Mouse (Mus musculus): Measurements from ENCODE around the gene Sf3b1. TPM values are rescaled to one million over a fixed set of nuclear protein-coding genes. Genes with fewer than 3 reads are reported as not detected.

The Sf3b1 gene
- total RNA-seq, 1 experiment: 164 TPM

DNA sequence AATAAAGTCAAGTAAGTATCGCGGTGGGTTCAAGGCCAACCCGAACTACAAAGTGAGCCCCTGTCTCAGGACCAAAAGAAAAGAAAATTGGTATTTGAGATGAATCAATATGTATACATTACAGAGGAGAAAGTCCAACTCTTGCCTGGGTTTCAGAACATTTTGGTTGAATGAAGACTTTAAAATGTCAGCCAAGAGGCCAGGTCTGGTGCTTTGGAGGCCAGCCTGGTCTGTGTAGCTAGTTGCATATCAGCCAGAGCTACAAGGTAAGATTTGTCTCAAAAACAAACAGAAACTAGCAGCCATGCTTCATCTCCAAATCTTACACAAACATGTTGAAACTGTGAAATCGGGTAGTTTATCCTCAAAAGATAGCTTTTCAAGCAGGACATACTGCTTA is 26.3 kb upstream of the Sf3b1 start:
- in situ Hi-C loops (cut with MboI; ENCODE audit: low sequenced_read_pairs in 2 of 2, unreplicated experiment in 2 of 2): no loop called here
- no peak overlapping the region for H3K9ac ChIP-seq (ENCODE audit: insufficient read depth, low read depth, low read length, poor library complexity, severe bottlenecking)
- H3K4me3 ChIP-seq (ENCODE audit: insufficient read depth in 1 of 2, low read depth in 1 of 2, low read length in 2 of 2, poor library complexity in 1 of 2, severe bottlenecking in 1 of 2): peak overlapping the region; percentile 86 to 94; a peak in 3 of 4 replicates

DNA sequence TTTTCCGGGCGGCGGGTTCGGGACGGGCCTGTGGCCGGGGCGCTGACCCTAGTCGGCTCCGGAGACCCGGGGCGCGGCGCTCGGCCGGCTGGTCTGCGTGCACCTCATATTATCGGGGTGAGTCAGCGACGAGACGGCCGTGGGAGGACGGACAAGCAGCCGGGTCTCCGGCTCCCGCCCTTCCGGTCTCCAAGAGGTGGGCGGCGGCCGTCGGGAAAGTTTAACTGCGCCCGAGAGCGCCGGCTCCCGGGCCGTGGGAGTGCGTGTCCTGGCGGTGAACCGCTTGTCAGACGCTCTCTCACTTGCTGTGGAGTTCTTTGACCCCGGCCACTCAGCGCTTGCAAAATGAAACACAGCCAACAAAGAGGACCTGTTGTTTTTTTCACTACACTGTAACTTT is 25.7 kb upstream of the Sf3b1 start:
- in situ Hi-C loops (cut with MboI; ENCODE audit: low sequenced_read_pairs in 2 of 2, unreplicated experiment in 2 of 2): no loop called here
- no peak for DNase-seq (ENCODE audit: low read depth, low spot score)
- H3K27ac ChIP-seq (ENCODE audit: insufficient read depth, low read depth, low read length, poor library complexity, severe bottlenecking): no peak overlapping the region
- no peaks in the 10 kb centered on the region for H3K9me3 ChIP-seq (ENCODE audit: control insufficient read depth, insufficient read depth, low read depth, low read length)
- no peaks in the 10 kb centered on the region for H3K36me3 ChIP-seq (ENCODE audit: control insufficient read depth, insufficient read depth, low read length, poor library complexity, severe bottlenecking)
- TF ChIP-seq ZNF384 (IDR thresholded peaks at IDR 0.05; ENCODE audit: low read depth, low read length): no peak
- TF ChIP-seq MAFK (IDR thresholded peaks at IDR 0.05; ENCODE audit: insufficient read depth, low read depth, low read length): no peak
- TF ChIP-seq ZC3H11A (IDR thresholded peaks at IDR 0.05; ENCODE audit: borderline replicate concordance, low read depth, low read length): no peak
- TF ChIP-seq HCFC1 (IDR thresholded peaks at IDR 0.05; ENCODE audit: borderline replicate concordance, insufficient read depth, low read length): no peak
- TF ChIP-seq CHD2 (IDR thresholded peaks at IDR 0.05; ENCODE audit: low read depth, low read length): no peak
- peak overlapping the region; percentile 89 for H3K9ac ChIP-seq (ENCODE audit: insufficient read depth, low read depth, low read length, poor library complexity, severe bottlenecking)
- H3K4me1 ChIP-seq (ENCODE audit: control insufficient read depth in 2 of 2, insufficient read depth in 2 of 2, low read length in 2 of 2, poor library complexity in 1 of 2): peaks cover 4 to 6% of the 10 kb centered on the region in 2 experiments; a peak in 3 of 4 replicates
- H3K4me3 ChIP-seq (ENCODE audit: insufficient read depth in 1 of 2, low read depth in 1 of 2, low read length in 2 of 2, poor library complexity in 1 of 2, severe bottlenecking in 1 of 2): peak overlapping the region; percentile 86 to 94

More for the DNA sequence above, 26.3 kb upstream of the Sf3b1 start:
- H3K9me3 ChIP-seq (ENCODE audit: control insufficient read depth, insufficient read depth, low read depth, low read length): no peaks in the 10 kb centered on the region
- peaks cover 6% of the 10 kb centered on the region in 2 experiments for H3K4me1 ChIP-seq (ENCODE audit: control insufficient read depth in 2 of 2, insufficient read depth in 2 of 2, low read length in 2 of 2, poor library complexity in 1 of 2)
- DNase-seq (ENCODE audit: low read depth, low spot score): no peak
- H3K27ac ChIP-seq (ENCODE audit: insufficient read depth, low read depth, low read length, poor library complexity, severe bottlenecking): no peak overlapping the region
- TF ChIP-seq CHD2 (IDR thresholded peaks at IDR 0.05; ENCODE audit: low read depth, low read length): no peak
- no peak for TF ChIP-seq HCFC1 (IDR thresholded peaks at IDR 0.05; ENCODE audit: borderline replicate concordance, insufficient read depth, low read length)
- no peak for TF ChIP-seq MAFK (IDR thresholded peaks at IDR 0.05; ENCODE audit: insufficient read depth, low read depth, low read length)
- TF ChIP-seq ZNF384 (IDR thresholded peaks at IDR 0.05; ENCODE audit: low read depth, low read length): no peak
- no peak for TF ChIP-seq ZC3H11A (IDR thresholded peaks at IDR 0.05; ENCODE audit: borderline replicate concordance, low read depth, low read length)
- H3K36me3 ChIP-seq (ENCODE audit: control insufficient read depth, insufficient read depth, low read length, poor library complexity, severe bottlenecking): no peaks in the 10 kb centered on the region

DNA sequence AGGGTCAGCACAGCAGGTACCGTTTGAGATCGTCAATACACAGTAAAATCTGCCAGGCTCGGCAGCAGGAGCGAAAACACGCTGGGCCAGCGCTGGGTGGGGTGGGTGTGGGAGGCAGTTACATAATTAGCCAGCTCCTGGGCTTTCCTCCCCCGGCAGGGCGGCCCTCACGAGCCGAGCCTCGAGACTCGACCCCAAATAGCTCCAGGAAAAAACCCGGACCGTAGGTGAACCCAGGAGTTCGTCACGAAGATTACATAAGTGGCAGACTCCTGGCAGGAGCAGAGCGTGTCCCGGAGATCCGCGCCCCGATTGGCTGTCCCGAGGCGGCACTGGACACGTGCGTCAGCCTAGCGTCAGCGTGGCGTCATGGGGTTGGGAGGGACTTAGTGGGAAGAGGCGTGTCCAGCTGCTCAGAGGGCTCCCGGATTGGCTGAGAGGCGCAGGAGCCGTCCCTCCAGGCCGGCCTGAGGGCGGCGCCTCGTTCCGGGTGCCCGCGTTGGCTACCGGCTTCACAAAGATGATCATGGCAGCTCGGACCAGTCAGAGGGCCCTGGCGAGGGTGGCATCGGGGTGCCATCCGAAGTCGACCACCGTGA is 25.2 kb upstream of the Sf3b1 start, which contains the start of gene Coq10b:
Gene Coq10b (plus strand): TSS at position 416 of the 599 bp plus-strand sequence.
- in situ Hi-C loops (cut with MboI; ENCODE audit: low sequenced_read_pairs in 2 of 2, unreplicated experiment in 2 of 2): no loop called here
- Histone ChIP-seq H3K4me3 (ENCODE audit: insufficient read depth in 1 of 2, low read depth in 1 of 2, low read length in 2 of 2, poor library complexity in 1 of 2, severe bottlenecking in 1 of 2) (peak within 1 kb of the TSS; percentile 86 to 94), H3K9ac (ENCODE audit: insufficient read depth, low read depth, low read length, poor library complexity, severe bottlenecking) (peak within 1 kb of the TSS; percentile 89), H3K36me3 (ENCODE audit: control insufficient read depth, insufficient read depth, low read length, poor library complexity, severe bottlenecking) (no peaks in the 10 kb centered on the region), H3K27ac (ENCODE audit: insufficient read depth, low read depth, low read length, poor library complexity, severe bottlenecking) (peak within 1 kb of the TSS; percentile 20; the same call in 1 of the 2 replicates), H3K9me3 (ENCODE audit: control insufficient read depth, insufficient read depth, low read depth, low read length) (no peaks in the 10 kb centered on the region), H3K4me1 (ENCODE audit: control insufficient read depth in 2 of 2, insufficient read depth in 2 of 2, low read length in 2 of 2, poor library complexity in 1 of 2) (peaks cover 4 to 6% of the 10 kb centered on the region in 2 experiments; a peak in 3 of 4 replicates)
- TF ChIP-seq HCFC1 (IDR thresholded peaks at IDR 0.05; ENCODE audit: borderline replicate concordance, insufficient read depth, low read length) (0 out of 2 replicates have a peak, but pooled peaks have one; percentile 45), MAFK (IDR thresholded peaks at IDR 0.05; ENCODE audit: insufficient read depth, low read depth, low read length) (no peak)
- peak; percentile 95 for DNase-seq (ENCODE audit: low read depth, low spot score)

DNA sequence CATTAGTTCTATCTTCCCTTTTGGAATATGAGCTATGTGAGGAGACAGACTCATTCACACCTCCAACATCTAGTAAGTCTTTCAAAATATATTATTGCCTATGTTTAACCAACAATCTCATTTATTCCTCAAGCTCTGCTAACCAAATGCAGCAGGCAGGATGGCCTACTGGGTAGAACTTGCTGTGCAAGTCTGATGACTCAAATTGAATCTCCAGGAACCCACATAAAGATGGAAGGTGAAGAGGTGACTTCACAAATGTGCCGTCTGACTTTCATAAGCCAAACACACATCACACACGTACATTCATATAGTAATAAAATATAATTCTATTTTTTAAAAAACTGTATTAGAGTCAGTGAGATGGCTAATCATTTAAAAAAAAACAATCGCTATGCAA is 24.4 kb upstream of the Sf3b1 start:
- no peak for TF ChIP-seq MAFK (IDR thresholded peaks at IDR 0.05; ENCODE audit: insufficient read depth, low read depth, low read length)
- TF ChIP-seq HCFC1 (IDR thresholded peaks at IDR 0.05; ENCODE audit: borderline replicate concordance, insufficient read depth, low read length): no peak
- TF ChIP-seq ZNF384 (IDR thresholded peaks at IDR 0.05; ENCODE audit: low read depth, low read length): no peak
- no peak for TF ChIP-seq ZC3H11A (IDR thresholded peaks at IDR 0.05; ENCODE audit: borderline replicate concordance, low read depth, low read length)
- TF ChIP-seq CHD2 (IDR thresholded peaks at IDR 0.05; ENCODE audit: low read depth, low read length): no peak
- DNase-seq (ENCODE audit: low read depth, low spot score): no peak
- Histone ChIP-seq H3K36me3 (ENCODE audit: control insufficient read depth, insufficient read depth, low read length, poor library complexity, severe bottlenecking) (no peaks in the 10 kb centered on the region), H3K9ac (ENCODE audit: insufficient read depth, low read depth, low read length, poor library complexity, severe bottlenecking) (no peak overlapping the region), H3K4me3 (ENCODE audit: insufficient read depth in 1 of 2, low read depth in 1 of 2, low read length in 2 of 2, poor library complexity in 1 of 2, severe bottlenecking in 1 of 2) (peak overlapping the region in 1 of 2 experiments; percentile 86; a peak in 1 of 4 replicates), H3K4me1 (ENCODE audit: control insufficient read depth in 2 of 2, insufficient read depth in 2 of 2, low read length in 2 of 2, poor library complexity in 1 of 2) (peaks cover 2 to 6% of the 10 kb centered on the region in 2 experiments; a peak in 3 of 4 replicates), H3K27ac (ENCODE audit: insufficient read depth, low read depth, low read length, poor library complexity, severe bottlenecking) (no peak overlapping the region), H3K9me3 (ENCODE audit: control insufficient read depth, insufficient read depth, low read depth, low read length) (no peaks in the 10 kb centered on the region)
- in situ Hi-C loops (cut with MboI; ENCODE audit: low sequenced_read_pairs in 2 of 2, unreplicated experiment in 2 of 2): no loop called here

Data from ES-E14 (cell line).